Mouse (Mus musculus): Measurements from ENCODE around the gene Kifc3.

Gene Kifc3

GRCm38 (mm10) chr8:95059812-95060533, 142.6 kb downstream of the Kifc3 start:
- DNase-seq = no peak

GRCm38 (mm10) chr8:95058661-95059060, 144.0 kb downstream of the Kifc3 start:
- DNase-seq = no peak

GRCm38 (mm10) chr8:95056414-95056813, 146.2 kb downstream of the Kifc3 start:
- no peak for DNase-seq

GRCm38 (mm10) chr8:95054927-95055510, 147.6 kb downstream of the Kifc3 start, which contains the start of gene Drc7:
Drc7 (plus strand) TSS chr8:95055103.
- no peak for DNase-seq

- DNase-seq = no peak
These were observed 148.2 kb downstream of the Kifc3 start for GRCm38 (mm10) chr8:95054438-95054837.
